Mouse (Mus musculus) embryo, embryonic 11.5 days (tissue): ENCODE results near the gene Htr3b.
"Not testable (repeated sequence)": the region's sequence is repeated elsewhere in the genome, so short reads cannot be mapped to it uniquely, and the experiment has no call there.

Experiments
- DNase-seq: peaks from one replicate; pipeline ENCODE4 v3.0.0-alpha.2; 2012; ENCODE audit warnings: low read depth, low spot score

Htr3b gene

GRCm38 (mm10) chr9:48964587-48965040, at the start of gene Htr3b:
Gene Htr3b (minus strand): TSS chr9:48964990.
- DNase-seq, result no peak

GRCm38 (mm10) chr9:48999256-48999655, 34.5 kb upstream of the Htr3b start:
- no peak for DNase-seq

- no peak for DNase-seq
Measured at GRCm38 (mm10) chr9:48995735-48996134, 30.9 kb upstream of the Htr3b start.

GRCm38 (mm10) chr9:48994779-48995178, 30.0 kb upstream of the Htr3b start:
- DNase-seq, result no peak

GRCm38 (mm10) chr9:48991671-48992070, 26.9 kb upstream of the Htr3b start:
- no peak for DNase-seq

- no peak for DNase-seq
Measured at GRCm38 (mm10) chr9:48987201-48988101, 22.7 kb upstream of the Htr3b start.

GRCm38 (mm10) chr9:48986616-48987141, 21.9 kb upstream of the Htr3b start:
- DNase-seq, result no peak

- no peak for DNase-seq
Measured at GRCm38 (mm10) chr9:48985708-48986088, 20.9 kb upstream of the Htr3b start.

GRCm38 (mm10) chr9:48984845-48985707, 20.3 kb upstream of the Htr3b start, which contains the start of gene Usp28:
Gene Usp28 (plus strand): TSS chr9:48985375.
- DNase-seq, result peak; percentile 99

GRCm38 (mm10) chr9:48984320-48984844, 19.6 kb upstream of the Htr3b start:
- no peak for DNase-seq

- DNase-seq, result not testable (repeated sequence)
Measured at GRCm38 (mm10) chr9:48983801-48984200, 19.0 kb upstream of the Htr3b start.

- no peak for DNase-seq
Measured at GRCm38 (mm10) chr9:48981827-48982226, 17.0 kb upstream of the Htr3b start.

GRCm38 (mm10) chr9:48980781-48981180, 16.0 kb upstream of the Htr3b start:
- no peak for DNase-seq

- no peak for DNase-seq
Measured at GRCm38 (mm10) chr9:48980371-48980770, 15.6 kb upstream of the Htr3b start.

GRCm38 (mm10) chr9:48976661-48977355, 12.0 kb upstream of the Htr3b start:
- no peak for DNase-seq

- DNase-seq, result peak; percentile 47
Measured at GRCm38 (mm10) chr9:48972494-48972893, 7.7 kb upstream of the Htr3b start.

GRCm38 (mm10) chr9:48962131-48962530, 2.7 kb downstream of the Htr3b start:
- no peak for DNase-seq

GRCm38 (mm10) chr9:48961314-48961713, 3.5 kb downstream of the Htr3b start:
- DNase-seq, result no peak

GRCm38 (mm10) chr9:48947565-48947964, 17.2 kb downstream of the Htr3b start:
- no peak for DNase-seq

GRCm38 (mm10) chr9:48942349-48942748, 22.4 kb downstream of the Htr3b start:
- no peak for DNase-seq

- DNase-seq, result no peak
Measured at GRCm38 (mm10) chr9:48929436-48929835, 35.4 kb downstream of the Htr3b start.
